Mouse (Mus musculus) cerebellum, adult 11-12 months (tissue): ENCODE data around the gene Ppie.
"Not testable (repeated sequence)": the region's sequence is repeated elsewhere in the genome, so short reads cannot be mapped to it uniquely, and the experiment has no call there.

Source experiments
- DNase-seq: peaks from one replicate; pipeline ENCODE4 v3.0.0; 2022

Ppie gene

DNA sequence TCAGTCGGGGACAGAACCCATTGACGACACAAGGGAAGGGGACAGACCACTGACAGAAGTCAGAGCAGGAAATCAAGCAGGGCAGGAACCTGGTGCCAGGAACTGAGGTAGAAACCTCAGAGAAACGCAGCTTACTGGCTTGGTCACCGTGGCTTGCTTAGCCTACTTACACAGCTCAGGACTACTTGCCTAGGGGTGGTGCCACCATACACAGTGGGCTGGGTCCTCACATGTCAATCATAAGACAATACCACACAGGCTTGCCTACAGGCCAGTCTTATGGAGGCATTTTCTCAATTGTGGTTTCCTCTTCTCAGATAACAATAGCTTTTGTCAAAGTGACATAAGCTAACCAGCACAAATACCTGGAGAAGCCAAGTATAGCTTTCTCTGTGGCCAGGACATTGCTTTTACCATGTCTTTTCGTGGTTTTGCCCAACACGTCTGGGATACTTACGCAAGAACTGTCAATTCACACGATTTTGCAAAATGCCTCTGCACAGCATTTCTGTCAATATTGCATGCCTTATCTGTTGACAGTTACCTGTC, 27.5 kb downstream of the Ppie start:
- DNase-seq: no peak

DNA sequence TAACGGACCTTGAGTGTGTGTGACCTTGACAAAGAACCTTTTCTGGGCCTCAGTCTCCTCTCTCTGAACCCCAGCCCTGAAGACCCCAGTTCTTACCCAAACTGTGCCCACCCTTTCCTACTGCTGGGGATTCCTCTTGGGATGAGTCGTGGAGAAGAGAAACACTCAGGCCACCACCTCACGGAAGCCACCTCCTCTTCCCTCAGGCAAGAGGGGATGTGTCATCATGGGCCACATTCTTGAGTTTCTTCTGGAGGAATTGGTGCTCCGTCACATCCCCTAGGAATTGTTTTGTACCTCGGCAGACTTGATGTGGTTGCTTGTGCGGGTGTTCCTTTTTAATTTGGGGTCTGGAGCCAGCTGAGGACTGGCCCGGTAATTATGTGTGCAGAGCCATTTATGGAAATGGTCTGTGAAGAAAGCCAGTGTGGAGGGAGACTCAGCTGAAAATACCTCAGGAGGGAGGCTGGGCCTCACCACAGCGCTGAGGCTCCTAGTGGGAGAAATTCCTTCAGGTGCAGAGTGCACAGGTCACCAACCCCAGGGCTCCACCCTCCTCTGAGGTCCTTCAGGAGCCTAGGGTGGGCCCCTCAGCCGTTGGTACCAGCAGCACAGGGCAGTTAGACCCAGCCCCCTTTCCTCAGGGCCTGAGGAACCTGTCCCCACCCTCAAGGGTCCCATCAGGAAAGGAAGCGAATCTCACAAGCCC, 28.3 kb downstream of the Ppie start:
- DNase-seq: not testable (repeated sequence)

DNA sequence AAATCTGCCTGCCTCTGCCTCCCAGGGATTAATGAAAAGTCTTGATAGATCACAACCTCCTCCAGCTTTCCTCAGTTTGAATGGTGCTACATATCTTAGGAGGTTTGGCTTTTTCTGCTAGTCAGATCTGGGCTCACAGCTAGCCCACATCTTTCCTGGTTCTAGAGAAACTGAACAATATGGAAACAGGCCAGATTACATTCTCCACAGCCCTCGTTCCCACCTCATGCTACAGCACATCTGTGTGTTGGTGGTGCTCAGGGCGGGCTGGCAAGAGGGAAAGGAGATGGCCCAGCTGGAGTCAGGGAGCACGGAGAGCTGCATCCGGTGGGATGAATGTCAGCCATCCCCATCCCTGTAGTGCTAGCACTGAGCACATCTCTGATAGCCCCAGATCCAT, 29.0 kb downstream of the Ppie start:
- DNase-seq: no peak

DNA sequence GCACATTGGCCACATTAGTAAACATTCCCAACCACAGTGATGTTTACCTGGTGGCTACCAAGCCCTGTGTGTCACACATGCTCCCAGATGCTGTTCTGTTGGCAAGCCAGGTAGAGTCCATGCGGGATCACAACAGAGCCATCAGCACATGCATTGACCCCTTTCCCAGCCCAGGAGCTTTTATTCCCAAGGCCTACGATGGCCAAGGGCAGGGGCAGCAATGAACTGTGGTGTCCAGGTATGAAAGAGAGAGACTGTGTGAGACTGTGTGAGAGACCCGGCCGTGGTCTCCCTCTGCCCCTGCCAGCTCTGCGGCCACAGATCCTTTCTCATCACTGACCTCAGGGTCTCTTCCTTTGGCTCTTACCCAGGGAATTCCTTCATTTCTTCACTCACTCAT, 31.7 kb downstream of the Ppie start:
- DNase-seq: no peak

DNA sequence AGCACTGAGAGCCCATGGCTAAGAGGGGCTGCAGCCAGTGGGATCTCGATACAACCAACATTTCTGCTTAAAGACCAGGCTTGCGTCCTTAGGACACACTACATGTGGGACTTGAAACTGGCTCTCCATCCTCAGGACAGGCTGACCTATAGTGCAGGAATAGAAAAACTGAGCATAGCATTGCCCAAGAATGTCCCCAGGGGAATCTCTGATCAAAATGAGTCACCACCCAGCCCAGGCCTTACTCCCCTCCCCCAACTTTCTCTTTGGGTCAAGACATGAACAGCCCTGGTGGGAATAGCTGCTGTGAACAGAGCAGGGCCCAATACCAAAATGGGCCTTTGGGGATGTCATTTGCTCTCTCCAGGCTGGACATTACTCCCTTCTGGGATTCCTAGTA, 32.9 kb downstream of the Ppie start:
- DNase-seq: no peak

DNA sequence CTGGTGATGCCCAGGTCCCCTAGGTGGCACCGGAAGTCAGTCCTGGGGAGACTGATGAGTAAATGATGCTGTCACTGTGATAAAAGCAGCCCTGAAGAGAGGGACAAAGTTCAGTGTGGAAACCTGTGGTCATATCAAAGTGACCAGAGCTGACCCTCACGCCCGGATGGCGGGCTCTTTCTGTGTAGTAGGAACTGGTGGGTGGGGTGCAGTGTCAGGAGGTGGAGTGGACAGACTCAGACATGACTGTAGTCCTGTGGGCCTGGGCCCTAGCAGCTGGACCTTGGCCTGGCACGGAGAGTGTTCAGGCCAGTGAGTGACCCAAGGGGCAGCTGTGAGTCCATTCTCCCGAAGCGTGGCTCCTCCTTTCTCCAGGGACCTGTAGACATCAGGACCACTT, 33.8 kb downstream of the Ppie start:
- DNase-seq: not testable (repeated sequence)

DNA sequence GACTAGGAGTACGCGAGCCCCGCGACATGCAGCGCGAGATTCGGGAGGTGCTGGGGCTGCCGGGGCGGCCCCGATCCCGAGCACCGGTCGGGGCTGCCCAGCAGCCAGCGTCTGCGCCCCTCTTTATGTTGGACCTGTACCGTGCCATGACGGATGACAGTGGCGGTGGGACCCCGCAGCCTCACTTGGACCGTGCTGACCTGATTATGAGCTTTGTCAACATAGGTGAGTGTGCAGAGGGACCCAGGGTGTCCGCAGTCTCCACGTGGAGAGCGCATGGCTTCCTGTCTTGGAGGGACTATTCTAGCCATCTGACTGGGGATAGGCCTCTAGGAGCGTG, 34.3 kb downstream of the Ppie start:
- no peak for DNase-seq

DNA sequence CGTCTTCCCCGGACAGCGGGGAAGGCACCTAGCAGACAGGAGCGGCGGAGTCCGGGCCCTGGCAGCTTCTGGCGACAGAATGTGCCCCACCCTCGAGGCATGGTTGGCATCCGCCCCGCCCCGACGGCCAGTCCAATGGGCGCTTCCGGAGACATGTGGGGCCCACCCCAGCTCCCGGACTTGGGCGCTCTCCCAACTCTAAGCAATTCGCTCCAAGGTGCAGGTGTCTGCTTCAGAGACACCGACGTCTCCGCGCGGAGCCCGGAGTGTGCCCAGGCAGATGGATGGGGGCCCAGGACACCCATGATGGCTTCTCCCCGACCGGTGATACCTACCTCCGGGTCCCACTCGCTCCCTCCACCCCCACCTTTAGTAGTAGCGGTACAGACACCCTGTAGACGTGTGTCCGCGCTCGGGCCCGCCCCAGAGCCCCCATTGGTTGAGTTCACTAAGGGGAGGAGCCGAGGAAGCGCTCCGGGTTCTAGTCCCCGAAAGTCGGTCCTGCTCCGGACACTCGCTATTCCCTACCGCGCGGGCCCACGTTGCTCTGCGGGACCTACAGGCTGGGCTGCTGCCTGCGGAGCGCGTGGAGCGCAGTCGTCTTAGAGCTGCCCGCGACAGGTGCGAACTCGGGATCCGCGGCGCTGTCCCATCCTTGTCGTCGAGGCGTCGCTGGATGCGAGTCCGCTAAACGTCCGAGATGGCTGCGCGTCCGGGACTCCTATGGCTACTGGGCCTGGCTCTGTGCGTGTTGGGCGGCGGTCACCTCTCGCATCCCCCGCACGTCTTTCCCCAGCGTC, 34.9 kb downstream of the Ppie start, which contains the start of gene Bmp8b:
TSS of gene Bmp8b (plus strand) at position 515 of the 800 bp plus-strand sequence.
- no peak for DNase-seq

DNA sequence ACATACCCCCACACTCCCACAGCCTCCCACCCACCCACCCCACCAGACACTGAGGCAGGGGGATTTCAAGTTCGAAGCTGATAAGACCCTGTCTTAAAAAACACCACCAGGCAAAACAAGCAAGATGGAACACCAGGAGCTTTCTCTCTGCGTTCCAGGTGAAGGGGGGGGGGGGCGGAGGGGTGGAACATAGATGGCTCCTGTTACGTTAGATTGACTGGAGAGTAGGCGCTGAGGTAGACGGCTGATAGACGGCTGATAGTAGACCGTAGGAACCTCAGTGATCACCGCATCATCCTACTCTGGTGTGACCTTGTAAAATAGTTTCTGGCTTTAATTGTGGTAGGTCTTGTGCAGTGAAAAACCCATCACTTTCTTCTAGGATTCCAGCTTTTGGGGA, 45.9 kb downstream of the Ppie start:
- no peak for DNase-seq

DNA sequence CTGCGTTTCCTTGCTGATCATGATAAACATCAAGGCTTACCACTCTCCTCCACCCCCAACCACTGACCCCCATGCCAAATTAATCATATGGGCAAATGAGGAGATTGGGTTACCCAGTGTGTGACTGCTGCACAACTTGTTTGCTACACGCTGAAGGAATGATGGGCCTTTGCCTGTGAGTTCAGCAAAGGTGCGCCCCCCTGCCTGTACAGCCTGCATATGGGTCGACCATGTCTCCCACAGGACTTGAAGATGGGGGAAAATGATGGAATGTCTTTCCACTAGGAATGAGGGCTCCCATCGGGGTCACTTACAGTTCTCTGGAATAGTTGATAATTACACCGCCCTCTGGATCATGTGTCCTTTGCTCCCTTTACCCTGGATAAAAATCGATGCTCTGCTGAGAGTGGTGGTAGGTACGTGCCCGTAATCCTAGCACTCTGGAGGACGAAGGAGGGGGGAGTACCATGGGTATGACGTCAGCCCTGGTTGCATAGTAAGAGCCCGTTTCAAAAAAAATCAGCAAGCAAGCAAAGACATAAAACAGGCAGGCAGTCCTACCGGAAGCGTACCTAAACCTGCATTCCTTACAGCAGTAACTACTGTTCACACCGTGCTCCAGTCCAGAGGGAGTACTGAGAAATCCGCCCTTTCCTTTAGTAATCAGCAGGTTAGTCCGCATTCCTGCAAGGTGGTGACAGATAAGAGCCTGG, 46.5 kb downstream of the Ppie start:
- DNase-seq: no peak

DNA sequence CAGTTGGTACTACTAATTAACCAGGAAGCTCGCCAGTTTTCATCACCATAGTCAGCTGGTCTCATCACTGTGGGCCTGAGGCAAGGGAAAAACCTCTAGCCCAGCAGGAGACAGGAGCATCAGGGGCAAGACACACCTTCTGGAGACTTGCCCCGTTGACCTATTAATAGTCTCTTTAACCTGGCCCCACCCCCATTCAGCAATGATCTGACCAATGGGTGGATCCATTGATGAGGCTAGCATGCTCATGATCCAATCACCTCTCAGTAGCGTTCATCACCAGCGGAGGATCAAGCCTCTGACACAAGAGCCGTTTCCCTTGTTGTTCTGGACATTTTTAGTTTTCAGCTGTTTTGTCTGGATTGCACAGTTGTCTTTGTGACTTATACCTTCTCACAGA, 47.1 kb downstream of the Ppie start:
- DNase-seq: no peak

DNA sequence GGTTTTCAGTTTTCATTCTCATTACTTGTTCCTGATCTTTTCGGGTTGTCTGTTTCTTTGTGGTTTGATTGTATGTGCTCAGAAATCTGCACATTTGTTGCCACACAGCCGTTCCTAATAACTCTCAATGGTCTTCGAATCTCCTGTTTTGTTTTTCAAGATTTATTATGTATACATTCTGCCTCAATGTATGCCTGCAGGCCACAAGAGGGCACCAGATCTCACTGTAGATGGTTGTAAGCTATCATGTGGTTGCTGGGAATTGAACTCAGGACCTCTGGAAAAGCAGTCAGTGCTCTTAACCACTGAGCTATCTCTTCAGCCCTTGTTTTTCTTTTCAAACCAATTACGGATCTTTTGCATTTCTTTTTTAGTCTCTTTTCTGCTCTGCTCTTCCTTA, 53.4 kb downstream of the Ppie start:
- DNase-seq: no peak

DNA sequence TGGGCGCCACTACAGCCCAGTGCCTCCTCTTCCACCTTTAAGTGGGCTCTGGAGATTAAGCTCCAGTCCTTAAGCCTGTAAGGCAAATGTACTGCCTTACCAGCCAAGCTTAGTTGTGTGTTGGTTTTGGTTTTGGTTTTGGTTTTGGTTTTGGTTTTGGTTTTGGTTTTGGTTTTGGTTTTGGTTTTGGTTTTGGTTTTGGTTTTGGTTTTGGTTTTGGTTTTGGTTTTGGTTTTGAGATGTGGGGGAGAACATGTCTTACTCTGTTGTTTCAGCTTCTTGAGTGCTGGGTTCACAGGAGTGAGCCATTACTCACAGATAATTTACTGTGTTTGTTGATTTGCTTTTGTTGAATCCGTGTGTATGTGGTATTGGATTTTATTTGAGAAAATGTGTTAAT, 54.5 kb downstream of the Ppie start:
- DNase-seq: no peak

DNA sequence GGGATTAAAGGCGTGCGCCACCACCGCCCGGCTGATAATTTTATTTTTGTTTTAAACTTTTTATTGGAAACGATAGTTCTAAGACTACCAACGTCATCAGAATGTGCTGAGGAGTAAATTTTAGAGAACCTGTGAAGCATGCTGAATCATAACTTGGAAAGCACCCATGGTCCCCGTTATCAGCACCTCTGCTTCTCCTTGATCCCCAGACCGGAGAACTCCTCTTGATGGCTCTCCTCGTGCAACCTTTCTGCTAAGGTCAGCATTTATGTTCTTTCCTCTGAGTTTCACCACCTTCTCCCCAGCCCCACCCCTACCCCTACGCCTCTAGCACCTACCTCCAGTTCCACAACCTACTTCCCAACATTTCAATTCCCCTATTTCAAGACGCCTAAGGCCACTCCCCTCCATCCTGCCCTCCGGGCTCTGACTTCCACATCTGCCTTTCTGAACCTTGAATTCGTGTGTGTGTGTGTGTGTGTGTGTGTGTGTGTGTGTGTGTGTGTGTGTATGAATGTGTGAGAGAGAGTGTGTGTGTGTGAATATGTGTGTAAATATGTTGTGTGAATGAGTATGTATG, 56.3 kb downstream of the Ppie start:
- no peak for DNase-seq

DNA sequence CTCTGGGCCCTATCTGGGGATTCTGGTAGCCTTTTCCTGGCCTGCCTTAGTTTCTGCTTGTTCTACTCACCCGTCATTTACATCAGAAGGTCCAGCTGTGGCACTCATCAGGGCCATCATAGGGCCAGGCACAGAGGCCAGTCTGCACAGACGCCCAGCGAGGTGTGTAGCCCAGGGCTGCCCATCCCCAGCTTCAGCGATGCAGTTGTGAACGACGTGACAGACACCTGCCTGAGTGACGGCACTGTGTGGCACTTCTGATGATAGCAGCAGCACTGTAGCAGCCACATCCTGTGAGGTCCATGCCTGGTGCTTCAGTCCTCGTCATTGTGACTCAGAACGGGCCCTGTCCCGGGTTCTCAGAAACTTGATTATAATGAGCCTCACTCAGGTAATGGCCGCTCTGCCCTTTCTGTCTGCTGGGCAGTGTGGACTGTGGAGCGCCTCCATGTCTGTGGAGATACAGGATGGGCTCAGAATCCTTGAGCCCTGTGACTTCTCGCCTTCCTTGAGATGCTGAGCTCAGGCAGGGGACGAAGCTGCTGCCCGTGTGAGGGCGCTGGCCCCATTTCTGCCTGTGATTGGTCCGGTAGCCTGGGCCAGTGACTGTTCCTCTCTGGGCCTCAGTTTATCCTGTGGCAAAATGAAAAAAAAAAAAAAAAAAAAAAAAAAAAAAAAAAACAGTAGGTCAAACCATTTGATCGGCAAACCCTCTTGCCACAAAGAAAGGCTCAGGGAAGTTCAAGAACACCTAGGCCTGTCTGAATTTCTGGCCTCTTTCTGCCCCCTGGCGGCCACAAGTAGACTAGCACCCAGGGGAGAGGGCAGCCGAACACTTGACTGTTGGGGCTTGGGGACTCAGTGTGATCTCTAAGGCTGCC, 57.2 kb downstream of the Ppie start:
- peak; percentile 50 for DNase-seq

DNA sequence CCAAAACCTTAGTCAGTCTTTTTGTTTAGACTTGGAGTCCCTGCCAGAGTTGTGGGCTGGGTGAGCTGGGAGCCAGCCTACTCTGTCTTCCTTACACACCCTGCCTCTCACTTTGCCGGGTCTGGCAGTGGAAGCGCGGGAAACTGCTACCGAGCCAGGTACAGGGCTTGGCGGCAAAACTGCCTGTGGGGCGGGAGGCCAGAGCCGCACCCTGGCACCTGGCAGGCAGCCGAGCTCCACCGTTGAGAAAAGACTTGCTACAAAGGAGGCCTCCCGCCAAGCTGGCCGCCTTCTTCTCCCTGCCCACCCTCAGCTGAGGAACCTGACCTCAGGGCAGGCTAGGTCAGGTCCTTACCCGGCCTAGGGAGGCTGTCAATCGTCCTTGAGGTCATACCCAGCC, 59.0 kb downstream of the Ppie start:
- DNase-seq: peak; percentile 35

DNA sequence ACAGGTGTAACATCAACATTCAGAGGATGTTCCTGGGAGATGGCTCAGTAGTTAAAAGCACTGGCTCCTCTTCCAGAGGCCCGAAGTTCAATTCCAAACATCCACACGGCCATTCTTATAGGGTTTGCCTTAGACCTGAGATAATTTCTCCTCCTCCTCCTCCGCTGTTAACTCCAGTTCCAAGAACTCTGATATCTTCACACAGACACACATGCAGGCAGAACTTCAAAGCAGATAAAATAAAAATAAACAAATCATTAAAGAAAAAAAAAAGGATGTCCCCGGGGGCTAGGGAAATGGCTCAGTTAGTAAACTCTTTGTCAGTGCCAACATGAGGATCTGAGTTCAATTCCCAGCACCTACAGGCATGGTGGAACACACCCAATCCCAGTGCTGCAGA, 61.5 kb downstream of the Ppie start:
- DNase-seq: no peak
